Mouse (Mus musculus) embryonic facial prominence, embryonic 10.5 days (tissue): ENCODE measurements around the gene Rspry1. TPM values are rescaled to one million over a fixed set of nuclear protein-coding genes. Genes with fewer than 3 reads are reported as not detected.

Experiments
- DNase-seq: peaks from one replicate; pipeline ENCODE4 v3.0.0-alpha.2; 2017; ENCODE audit warnings: low spot score
- H3K27ac ChIP-seq: fragments of 300-500 bp; sonication (generic); replicated peaks from 2 replicates; pipeline ENCODE4 v1.5.1; 2016; ENCODE audit warnings: mild to moderate bottlenecking
- H3K27me3 ChIP-seq: fragments of 300-500 bp; sonication (generic); replicated peaks from 2 replicates; pipeline ENCODE4 v1.6.1; 2016; ENCODE audit warnings: low read depth, mild to moderate bottlenecking; ENCODE audit not compliant: poor library complexity, severe bottlenecking
- H3K36me3 ChIP-seq: fragments of 300-500 bp; sonication (generic); replicated peaks from 2 replicates; pipeline ENCODE4 v1.6.1; 2016; ENCODE audit warnings: mild to moderate bottlenecking, moderate library complexity
- H3K4me1 ChIP-seq: fragments of 300-500 bp; sonication (generic); 2 replicates; pipeline ENCODE4 v1.6.1; 2016
- H3K4me3 ChIP-seq: fragments of 300-500 bp; sonication (generic); 2 replicates; pipeline ENCODE4 v1.5.1; 2016; ENCODE audit warnings: mild to moderate bottlenecking, moderate library complexity
- H3K9me3 ChIP-seq: fragments of 300-500 bp; sonication (generic); 2 replicates; pipeline ENCODE4 v1.6.1; 2016; ENCODE audit warnings: mild to moderate bottlenecking
- whole genome bisulfite sequencing: fragments of 180-500 bp; shearing (Covaris S2); methylation state at CpG from one replicate; pipeline ENCODE4 v1.1.7; 2016; 5-methylcytosine and 5-hydroxymethylcytosine counted together
- polyA plus RNA-seq: library from polyadenylated mRNA; unstranded; fragments of >200 nt; fragmentation: Nextera tagmentation; extraction: Ambion mirVana; gene quantifications from 2 replicates; pipeline ENCODE4 v1.2.1, GENCODE M21; 2016

The Rspry1 gene
- 43.8 and 47.1 TPM in 2 replicates for polyA plus RNA-seq

GRCm38 (mm10) chr8:94601607-94602385, at the start of gene Rspry1, which contains the start of gene Fam192a:
TSS of gene Rspry1 (plus strand) at chr8:94601937.
TSS of gene Fam192a (minus strand) at chr8:94601997.
- peaks cover 29% of the 10 kb centered on the region for H3K4me1 ChIP-seq
- no peaks in the 10 kb centered on the region for H3K9me3 ChIP-seq
- peak within 1 kb of the TSS; percentile 95 for H3K27ac ChIP-seq
- peak within 1 kb of the TSS; percentile 100 for H3K4me3 ChIP-seq
- DNase-seq = peak; percentile 99
- H3K36me3 ChIP-seq = no peaks in the 10 kb centered on the region
- under 1% methylated on average over 55 of the region's 55 CpGs for WGBS
- H3K27me3 ChIP-seq = no peaks in the 10 kb centered on the region

- Histone ChIP-seq H3K27me3 (no peaks in the 10 kb centered on the region), H3K4me3 (no peak overlapping the region), H3K4me1 (peaks cover 34% of the 10 kb centered on the region), H3K9me3 (no peaks in the 10 kb centered on the region), H3K36me3 (no peaks in the 10 kb centered on the region), H3K27ac (peak overlapping the region; percentile 75)
- no peak for DNase-seq
- WGBS = 79% methylated on average over 2 of the region's 2 CpGs
Measured at GRCm38 (mm10) chr8:94552696-94553095, 49.0 kb upstream of the Rspry1 start.

GRCm38 (mm10) chr8:94557281-94557680, 44.5 kb upstream of the Rspry1 start:
- H3K27ac ChIP-seq = 0 out of 2 replicates have a peak overlapping the region, but pooled peaks have one; percentile 8
- WGBS = 90% methylated on average over 3 of the region's 3 CpGs
- no peaks in the 10 kb centered on the region for H3K27me3 ChIP-seq

GRCm38 (mm10) chr8:94561256-94561655, 40.5 kb upstream of the Rspry1 start:
- Histone ChIP-seq H3K4me1 (peaks cover 17% of the 10 kb centered on the region), H3K36me3 (no peaks in the 10 kb centered on the region), H3K4me3 (no peak overlapping the region), H3K27me3 (no peaks in the 10 kb centered on the region), H3K9me3 (no peaks in the 10 kb centered on the region), H3K27ac (no peak overlapping the region)
- DNase-seq = no peak
- WGBS = 65% methylated on average over 5 of the region's 5 CpGs

More at GRCm38 (mm10) chr8:94557281-94557680, 44.5 kb upstream of the Rspry1 start:
- no peak for DNase-seq
- peaks cover 18% of the 10 kb centered on the region for H3K4me1 ChIP-seq
- no peak overlapping the region for H3K4me3 ChIP-seq
- H3K9me3 ChIP-seq = no peaks in the 10 kb centered on the region
- H3K36me3 ChIP-seq = no peaks in the 10 kb centered on the region

GRCm38 (mm10) chr8:94564421-94564820, 37.3 kb upstream of the Rspry1 start:
- Histone ChIP-seq H3K9me3 (no peaks in the 10 kb centered on the region), H3K27me3 (no peaks in the 10 kb centered on the region)

GRCm38 (mm10) chr8:94566033-94566432, 35.7 kb upstream of the Rspry1 start:
- 80% methylated on average over 6 of the region's 6 CpGs for WGBS
- H3K4me3 ChIP-seq = no peak overlapping the region
- H3K27ac ChIP-seq = peak overlapping the region; percentile 31; the same call in 1 of the 2 replicates
- no peaks in the 10 kb centered on the region for H3K27me3 ChIP-seq
- no peaks in the 10 kb centered on the region for H3K9me3 ChIP-seq
- peaks cover 28% of the 10 kb centered on the region for H3K4me1 ChIP-seq
- peaks cover 2% of the 10 kb centered on the region; the same call in 1 of the 2 replicates for H3K36me3 ChIP-seq
- no peak for DNase-seq

More at GRCm38 (mm10) chr8:94564421-94564820, 37.3 kb upstream of the Rspry1 start:
- H3K36me3 ChIP-seq = no peaks in the 10 kb centered on the region
- no peak overlapping the region for H3K4me3 ChIP-seq
- no peak overlapping the region for H3K27ac ChIP-seq
- peaks cover 26% of the 10 kb centered on the region for H3K4me1 ChIP-seq
- DNase-seq = no peak

GRCm38 (mm10) chr8:94566446-94567158, 35.1 kb upstream of the Rspry1 start:
- H3K9me3 ChIP-seq = no peaks in the 10 kb centered on the region
- no peak overlapping the region for H3K4me3 ChIP-seq
- H3K27ac ChIP-seq = peak overlapping the region; percentile 31
- peaks cover 4% of the 10 kb centered on the region; the same call in 1 of the 2 replicates for H3K36me3 ChIP-seq
- 67% methylated on average over 15 of the region's 15 CpGs for WGBS
- no peaks in the 10 kb centered on the region for H3K27me3 ChIP-seq
- no peak for DNase-seq
- peaks cover 23% of the 10 kb centered on the region for H3K4me1 ChIP-seq

- H3K4me1 ChIP-seq = peaks cover 23% of the 10 kb centered on the region
- WGBS = 69% methylated on average over 8 of the region's 8 CpGs
- no peaks in the 10 kb centered on the region for H3K27me3 ChIP-seq
- H3K4me3 ChIP-seq = no peak overlapping the region
- no peaks in the 10 kb centered on the region for H3K9me3 ChIP-seq
- H3K36me3 ChIP-seq = peaks cover 9% of the 10 kb centered on the region; the same call in 1 of the 2 replicates
- H3K27ac ChIP-seq = peak overlapping the region; percentile 31; the same call in 1 of the 2 replicates
- no peak for DNase-seq
Measured at GRCm38 (mm10) chr8:94567159-94567849, 34.4 kb upstream of the Rspry1 start.

- Histone ChIP-seq H3K9me3 (no peaks in the 10 kb centered on the region), H3K4me3 (no peak overlapping the region), H3K27ac (0 out of 2 replicates have a peak overlapping the region, but pooled peaks have one; percentile 19), H3K4me1 (peaks cover 23% of the 10 kb centered on the region), H3K36me3 (peaks cover 16% of the 10 kb centered on the region), H3K27me3 (no peaks in the 10 kb centered on the region)
- DNase-seq = no peak
- WGBS = 87% methylated on average over 8 of the region's 8 CpGs
Measured at GRCm38 (mm10) chr8:94568098-94568497, 33.6 kb upstream of the Rspry1 start.

GRCm38 (mm10) chr8:94569419-94569818, 32.3 kb upstream of the Rspry1 start:
- Histone ChIP-seq H3K27ac (no peak overlapping the region), H3K4me1 (peaks cover 23% of the 10 kb centered on the region), H3K36me3 (peaks cover 29% of the 10 kb centered on the region), H3K4me3 (no peak overlapping the region), H3K9me3 (no peaks in the 10 kb centered on the region), H3K27me3 (no peaks in the 10 kb centered on the region)
- 69% methylated on average over 1 of the region's 1 CpGs for whole genome bisulfite sequencing
- no peak for DNase-seq

- Histone ChIP-seq H3K36me3 (peaks cover 54% of the 10 kb centered on the region), H3K27me3 (no peaks in the 10 kb centered on the region), H3K4me3 (no peak overlapping the region), H3K4me1 (peaks cover 11% of the 10 kb centered on the region), H3K9me3 (no peaks in the 10 kb centered on the region), H3K27ac (no peak overlapping the region)
- no peak for DNase-seq
- 78% methylated on average over 2 of the region's 2 CpGs for WGBS
Measured at GRCm38 (mm10) chr8:94571896-94572295, 29.8 kb upstream of the Rspry1 start.
